Mouse (Mus musculus): ENCODE results near the gene Adgrf3.

The Adgrf3 gene

DNA sequence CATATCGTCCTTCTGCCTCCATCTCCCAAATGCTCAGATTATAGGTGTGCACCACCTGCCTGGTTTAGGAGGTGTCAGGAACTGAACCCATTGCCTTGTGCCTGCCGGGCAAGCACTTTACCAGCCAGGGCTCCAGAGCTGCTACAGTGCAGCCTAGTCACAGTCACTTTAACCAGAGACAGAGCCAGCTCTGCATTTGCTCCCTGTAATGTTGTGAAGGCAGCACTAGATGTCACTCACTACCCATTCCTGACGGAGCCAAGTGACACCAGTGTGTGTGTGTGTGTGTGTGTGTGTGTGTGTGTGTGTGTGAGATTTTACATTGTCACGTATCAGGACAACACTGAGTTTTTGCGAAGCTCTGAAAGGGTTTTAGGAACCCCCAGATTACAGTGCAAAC lies 4.0 kb downstream of the Adgrf3 start:
- no peak for DNase-seq

DNA sequence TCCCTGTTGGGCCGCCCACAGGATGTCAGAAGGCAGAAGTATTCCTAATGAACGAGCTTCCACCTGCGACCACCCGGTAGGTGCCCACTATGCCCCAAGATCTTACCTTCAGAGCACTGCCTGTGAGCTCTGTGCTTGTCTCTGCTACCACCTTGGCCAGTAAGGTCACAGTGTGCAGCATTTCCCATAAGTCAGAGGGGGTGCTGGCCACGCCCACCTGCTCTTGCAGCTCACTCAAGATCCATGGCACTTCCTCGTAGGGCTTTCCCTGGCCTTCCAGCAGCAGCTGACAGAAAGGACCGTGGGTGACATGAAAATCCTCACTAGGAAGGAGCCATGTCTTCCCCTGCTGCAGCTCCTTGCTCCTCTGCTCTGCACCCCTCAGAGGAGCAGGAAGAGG lies 7.3 kb downstream of the Adgrf3 start:
- DNase-seq, result peak in 1 of 2 experiments; percentile 22

DNA sequence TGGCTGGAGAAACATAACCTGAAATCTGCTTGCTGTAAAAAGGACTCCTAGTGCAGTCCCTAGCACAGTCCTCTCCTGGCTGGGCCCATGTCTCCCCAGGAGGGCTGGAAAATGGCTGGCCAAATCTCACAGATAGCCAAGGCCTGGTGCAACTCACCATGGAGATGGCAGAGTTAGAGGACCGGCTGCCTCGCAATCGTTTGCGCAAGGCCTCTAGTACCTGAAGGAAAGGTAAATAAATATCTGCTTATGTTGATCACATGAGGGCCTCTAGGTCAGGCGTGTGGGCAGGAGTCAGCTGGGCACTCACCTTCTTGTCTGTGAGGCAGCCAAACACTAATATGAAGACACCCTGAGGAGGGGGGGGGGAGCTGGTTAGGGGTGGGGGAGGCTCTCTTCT lies 10.2 kb downstream of the Adgrf3 start:
- DNase-seq, result no peak

DNA sequence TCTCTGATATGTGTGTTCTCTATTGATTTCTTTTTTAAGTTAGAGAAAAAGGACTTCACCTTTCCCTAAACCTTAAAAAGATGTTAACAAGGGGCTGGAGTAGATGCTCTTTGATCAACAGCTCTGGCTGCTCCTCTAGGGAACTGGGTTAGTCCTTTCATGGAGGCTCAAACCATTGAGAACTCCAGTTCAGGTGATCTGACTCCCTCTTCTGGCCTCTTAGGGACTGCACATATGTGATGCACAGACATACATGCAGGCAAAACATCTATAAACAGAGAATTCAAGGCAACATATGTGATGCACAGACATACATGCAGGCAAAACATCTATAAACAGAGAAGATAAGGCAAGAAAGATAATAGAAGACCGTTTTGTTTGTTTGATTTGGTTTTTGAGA lies 13.1 kb downstream of the Adgrf3 start:
- no peak for DNase-seq

DNA sequence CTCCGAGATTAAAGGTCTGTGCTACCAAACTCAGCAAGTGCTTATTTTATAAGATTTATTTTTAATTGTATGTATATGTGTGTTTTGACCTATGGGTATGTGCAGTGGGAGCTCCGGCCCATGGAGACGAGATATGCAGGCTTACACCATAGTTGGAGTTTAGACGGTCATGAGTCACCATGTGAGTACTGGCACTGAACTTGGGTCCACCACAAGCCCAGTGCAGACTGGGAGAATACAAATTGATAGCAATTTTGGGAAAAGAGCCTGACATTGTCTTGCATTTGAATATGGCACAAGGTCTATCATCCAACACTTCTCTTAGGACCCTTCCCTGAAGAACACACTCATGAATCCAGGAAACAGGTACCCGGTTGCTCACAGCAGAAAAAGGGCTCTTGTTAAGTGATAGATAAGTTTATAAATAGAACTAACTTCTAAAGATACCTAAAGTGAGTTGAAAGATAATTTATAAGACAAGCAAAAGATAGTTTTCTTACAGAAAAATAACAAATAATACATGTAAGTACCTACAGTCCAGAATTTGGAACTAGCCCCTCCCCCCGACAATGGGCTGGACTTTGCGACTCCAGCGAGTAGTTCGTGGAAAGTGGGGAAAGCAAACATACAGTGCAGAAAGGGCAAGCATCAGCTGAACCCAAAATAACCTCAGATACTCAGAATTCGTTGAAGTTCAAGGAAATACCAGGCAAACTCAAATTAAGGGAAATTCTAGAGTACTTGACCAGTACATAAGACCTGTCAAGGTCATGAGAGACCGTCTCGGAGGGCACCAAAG lies 17.6 kb downstream of the Adgrf3 start:
- DNase-seq, result no peak

DNA sequence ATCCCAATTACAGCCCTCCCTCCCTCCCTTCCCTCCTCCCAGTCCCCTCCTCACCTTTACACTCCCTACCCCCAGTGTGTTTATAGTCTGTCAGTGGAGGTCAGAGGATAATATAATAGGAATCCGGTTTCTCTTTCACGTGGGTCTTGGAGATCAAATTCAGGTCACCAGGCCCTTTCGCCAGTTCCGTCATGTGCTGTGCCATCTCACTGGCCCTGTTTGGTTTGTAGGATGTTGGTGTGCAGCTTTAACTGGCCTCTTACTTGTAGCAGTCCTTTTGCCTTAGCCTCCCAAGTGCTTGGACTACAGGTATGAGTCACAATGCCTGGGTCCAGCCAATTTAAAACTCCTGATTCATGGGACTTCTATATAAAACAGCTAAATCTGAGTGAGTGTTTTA lies 29.7 kb downstream of the Adgrf3 start:
- DNase-seq, result no peak

DNA sequence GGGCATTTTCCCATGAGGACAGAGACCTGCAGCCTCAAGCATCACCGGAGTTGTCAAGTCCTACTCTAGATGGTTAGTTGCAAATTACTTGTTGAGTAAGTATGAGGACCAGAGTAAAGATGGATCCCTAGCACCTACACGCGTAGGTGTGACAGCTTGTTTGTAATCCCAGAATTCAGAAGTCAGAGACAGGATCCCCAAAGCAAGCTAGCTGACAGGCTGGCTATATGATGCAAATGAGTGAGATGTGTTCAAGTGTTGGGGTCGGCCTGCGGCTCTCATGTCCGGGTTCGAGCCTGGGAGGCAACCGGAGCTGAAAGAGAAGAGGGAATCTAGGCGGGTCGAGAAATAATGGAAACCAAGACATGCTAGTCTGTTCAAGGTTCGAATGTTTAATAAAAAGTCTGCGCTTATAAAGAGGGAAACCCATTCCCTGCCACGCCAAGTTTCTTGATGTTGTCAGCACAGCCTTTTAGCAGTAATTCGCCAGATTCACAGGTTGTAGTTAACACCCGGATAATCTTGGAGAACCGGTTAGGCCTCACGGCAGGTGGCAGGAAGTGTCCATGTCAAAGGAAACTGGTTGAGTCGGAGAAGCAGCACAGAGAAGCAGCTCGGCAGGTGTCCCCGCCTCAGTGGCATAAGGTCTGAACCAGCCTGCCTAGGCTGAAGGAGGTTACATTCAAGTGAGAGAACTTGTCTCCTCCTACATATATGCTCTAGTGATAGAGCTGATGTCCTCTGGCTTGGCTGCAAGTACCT lies 32.4 kb downstream of the Adgrf3 start:
- no peak for DNase-seq

DNA sequence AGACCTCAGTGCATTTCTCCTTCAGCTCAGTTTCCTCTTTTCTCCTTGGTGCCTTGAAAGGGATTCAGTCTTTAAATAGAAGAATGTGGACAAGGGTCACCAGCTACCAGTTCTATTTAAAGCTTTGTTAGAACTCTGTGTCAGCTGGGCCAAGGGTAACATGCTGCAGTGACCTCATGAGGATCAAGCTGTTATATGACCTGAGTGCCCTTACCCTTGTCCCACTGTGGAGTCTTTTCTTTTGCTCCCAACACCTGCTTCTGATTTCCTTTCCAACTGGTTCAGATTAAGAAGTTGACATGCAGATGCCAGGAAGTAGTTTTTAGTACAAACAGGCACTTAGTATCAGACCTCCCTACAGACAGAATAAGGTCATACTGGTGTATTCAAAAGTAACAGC lies 33.4 kb downstream of the Adgrf3 start:
- no peak for DNase-seq

DNA sequence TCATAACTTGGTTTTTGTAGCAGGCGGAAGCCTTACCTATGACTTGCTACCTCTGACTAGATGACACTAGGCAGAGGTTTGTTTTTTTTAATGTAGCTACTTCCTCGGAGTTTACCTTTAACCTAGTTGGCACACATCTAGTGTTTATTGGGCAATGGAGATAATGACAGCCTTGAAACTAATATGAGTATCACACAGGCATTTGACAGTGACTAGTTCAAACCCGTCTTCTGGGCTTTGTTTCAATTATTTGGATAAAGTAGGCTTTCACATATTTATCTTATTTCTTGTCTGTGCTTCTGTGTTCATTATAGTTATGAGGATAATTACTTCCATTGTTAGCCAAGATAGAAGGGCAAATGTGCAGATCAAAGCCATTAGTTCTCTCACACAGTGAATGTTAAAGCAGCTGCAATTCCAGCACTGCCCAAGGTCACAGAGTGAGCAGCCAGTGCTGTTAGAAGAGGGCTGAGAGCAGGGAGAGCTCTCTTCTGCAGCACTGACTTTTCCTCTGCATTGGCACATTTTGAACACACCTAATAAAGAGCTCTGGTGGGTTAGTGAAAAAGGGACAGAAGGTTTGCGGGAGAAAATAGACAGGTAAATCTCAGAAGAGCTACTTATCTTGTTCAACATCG lies 35.1 kb downstream of the Adgrf3 start:
- no peak for DNase-seq

DNA sequence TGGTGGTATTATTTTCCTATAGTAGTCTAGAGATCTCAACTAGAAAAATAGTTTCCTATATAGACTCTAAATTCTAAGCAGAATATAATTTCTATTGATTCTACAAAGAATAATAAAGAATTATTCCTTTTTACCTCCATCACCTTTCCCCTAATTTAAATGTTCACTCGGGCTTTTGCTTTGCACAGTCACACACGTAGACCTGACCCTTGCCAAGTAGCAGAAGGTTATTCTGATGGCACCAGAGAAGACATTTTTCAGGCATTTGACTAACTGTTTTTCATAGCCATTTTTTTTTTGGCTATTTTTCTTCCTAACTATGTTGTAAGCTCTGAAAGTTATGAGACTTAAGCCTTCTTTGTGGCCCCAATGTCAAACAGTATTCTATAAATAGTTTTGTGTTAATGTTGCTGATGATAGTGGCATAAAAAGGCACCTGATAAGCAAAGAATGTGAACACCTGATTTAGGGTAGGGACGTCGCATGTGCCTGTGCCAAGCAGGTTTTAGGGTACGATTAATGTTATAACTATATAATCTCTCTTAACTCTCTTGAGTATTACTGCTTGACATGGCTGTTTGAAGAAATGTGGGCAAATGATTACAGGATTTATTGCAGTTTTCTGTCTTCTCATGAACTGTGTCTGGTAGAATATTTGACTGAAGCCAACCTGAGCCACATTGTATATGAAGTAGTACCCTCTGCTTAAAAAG lies 40.1 kb downstream of the Adgrf3 start:
- DNase-seq, result no peak

DNA sequence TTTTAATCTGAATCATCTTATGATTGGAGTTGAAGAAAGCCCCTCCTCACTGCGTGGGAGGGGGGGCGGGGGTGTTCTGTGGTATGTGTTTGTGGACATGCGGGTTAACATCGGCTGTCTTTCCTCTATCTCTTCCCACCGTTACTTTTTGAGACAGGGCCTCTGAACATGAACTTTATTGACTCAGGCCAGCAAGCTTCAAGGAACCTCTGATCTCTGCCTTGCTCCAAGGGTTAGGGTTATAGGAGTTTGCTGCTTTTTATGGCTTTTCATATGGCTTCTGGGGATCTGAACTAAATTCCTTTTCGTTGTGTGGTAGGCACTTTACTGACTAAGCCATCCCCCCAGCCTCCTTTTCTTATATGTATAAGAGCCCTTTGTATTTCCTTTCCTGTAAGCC lies 43.2 kb downstream of the Adgrf3 start:
- DNase-seq, result no peak

DNA sequence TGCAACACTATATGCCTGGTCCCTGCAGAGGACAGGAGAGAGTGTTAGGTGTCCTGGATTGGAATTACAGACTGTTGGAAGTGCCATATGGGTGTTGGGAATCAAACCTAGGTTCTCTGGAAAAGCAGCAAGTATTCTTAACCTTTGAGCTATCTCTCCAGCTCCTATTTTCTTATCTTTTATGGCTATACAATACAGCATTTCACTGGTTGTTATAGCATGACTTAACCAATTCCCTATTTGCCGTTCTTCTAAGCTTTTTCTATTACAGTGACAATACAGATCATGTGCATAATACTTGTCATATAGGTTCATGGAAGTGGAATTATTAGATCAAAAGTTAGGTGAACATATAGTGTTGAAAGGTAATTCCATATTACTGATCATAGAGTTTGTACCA lies 43.7 kb downstream of the Adgrf3 start:
- no peak for DNase-seq

DNA sequence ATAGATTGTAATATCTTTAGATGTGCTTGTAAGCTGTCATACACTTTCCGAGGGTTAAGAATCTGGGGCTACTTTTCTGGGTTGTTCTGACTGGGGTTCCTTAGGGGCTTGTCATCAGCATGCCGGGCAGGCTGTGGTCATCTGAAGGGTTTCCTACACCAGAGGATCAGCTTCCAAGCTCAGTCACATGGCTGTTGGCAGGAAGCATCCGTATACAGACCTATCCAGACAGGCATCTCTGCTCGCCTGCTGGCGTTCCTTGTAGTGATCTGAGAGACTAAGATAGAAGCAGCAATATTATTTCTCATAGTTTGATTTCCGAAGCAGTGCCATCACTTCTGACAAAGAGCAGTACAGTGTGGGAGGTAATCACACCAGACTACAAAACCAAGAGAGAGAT lies 45.9 kb downstream of the Adgrf3 start:
- no peak for DNase-seq

DNA sequence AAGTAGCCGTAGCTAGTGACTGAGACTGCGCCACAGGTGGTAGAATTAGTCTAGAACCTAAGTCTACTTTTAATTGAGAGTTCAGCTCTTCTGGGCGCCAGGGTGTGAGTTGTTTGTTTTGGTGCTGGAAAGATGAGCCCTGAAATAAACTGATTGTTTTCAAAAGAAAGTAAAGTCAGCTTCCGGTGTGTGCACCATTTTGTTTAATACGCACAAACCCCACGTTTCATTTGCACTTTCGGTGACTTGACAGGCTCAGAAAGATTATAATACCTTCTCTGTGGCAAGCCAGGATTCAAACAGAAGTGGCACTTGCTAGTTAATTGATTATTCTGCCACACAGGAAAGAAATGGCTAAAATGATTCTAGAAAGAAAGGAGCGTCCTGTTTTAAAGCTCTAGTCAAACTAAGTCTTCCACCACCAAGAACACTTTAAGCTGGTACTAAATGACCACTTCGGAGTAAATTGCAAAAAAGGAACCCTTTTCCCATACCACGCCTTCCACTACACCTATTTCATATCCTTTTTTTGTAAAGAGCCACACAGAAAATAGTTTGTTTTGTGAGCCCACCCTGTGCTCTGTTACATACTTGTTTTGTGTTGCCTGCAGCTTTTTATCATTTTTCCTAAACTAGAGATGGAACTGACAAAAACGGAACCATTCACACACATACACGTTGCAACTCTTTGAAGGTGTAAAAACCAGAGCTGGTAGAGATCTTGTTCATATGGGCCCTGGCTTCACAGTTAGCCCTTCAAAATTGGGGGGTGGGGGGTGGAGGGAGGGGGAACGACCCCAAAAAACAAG lies 49.5 kb downstream of the Adgrf3 start:
- no peak for DNase-seq

DNA sequence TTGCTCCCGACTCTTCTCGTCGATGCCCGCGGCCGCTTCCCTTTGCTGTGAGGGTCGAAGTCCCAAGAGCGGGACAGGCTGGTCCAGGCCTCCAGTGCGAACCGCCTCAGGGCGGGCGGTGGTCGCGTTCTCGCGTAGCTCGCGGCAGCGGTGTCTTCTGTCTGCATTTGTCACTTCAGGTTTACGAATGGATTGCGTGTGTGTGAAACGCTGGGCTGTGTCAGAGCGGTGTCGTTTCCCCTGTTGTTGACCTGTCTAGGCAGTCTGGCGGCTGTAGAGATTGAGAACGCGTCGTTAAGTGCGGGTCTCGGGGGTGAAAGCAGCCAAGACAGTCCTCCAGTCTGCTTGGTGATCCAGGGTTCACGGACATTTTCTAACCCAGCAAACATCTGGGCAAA lies 50.1 kb downstream of the Adgrf3 start:
- DNase-seq, result no peak

DNA sequence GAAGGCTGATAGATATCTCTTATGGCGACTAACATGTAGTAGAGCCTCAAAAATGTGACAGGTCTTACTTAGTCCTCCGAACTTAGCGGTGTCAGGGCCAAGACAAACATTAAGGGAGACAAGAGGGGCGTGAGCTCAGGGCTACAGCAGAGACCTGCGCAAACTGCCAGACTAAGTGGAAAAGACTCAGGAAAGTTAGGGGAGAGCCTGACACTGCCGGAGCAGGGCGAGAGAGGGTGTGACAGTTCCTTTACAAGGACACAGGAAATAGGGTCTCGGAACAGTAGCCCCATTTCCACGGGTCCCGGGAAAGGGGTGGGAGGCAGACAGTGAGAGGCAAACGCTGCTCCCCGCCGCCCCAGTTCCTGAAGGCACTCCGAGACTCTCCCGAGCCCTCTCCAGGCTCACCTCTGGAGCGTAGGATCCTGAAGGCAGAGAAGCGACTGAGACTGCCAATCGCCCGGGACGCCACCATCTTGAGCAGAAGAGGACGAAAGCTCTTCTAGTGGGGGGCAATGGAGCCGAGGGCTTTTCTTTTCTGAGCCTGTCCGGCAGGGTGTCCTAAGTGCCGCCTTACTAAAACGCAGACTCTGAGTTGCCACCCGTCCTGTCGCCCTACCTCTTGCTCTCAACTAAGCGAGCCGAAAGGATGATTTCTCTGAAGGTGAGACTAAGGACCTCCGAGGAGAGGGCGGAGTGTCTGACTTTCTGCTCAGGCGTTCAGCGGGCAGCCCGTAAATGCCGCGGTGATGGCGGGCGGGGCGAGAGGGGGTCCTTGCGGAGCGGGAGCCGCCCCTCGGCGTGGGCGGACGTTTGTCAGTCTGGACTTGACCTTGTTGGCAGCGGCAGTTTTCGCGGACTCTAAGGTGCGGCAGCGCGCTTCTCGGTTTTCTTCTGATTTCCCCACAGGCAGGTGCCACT lies 50.8 kb downstream of the Adgrf3 start, which contains the start of the genes Hadha and Hadhb:
TSS of gene Hadha (minus strand) at position 689 of the 921 bp plus-strand sequence.
TSS of gene Hadhb (plus strand) at position 775 of the 921 bp plus-strand sequence.
- peak; percentile 91 to 96 for DNase-seq

DNA sequence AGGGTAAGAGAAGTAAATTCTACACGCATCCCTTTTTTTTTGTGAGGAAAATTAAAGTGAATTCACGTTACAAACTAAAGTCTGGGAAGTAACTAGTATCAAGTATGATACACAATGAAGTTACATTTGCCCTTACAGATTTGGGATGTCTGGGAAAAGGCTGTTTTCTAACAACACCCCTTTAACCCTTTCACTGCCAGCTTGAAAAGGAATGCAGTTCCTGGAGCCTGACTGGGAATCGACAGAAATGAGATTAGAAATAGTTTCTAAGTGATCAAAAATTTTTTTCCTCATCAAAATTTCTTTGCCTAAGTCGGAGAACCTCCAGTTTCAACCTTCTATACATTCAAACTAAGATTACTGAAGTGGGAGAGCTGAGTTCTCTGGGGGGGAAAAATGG lies 51.5 kb downstream of the Adgrf3 start:
- DNase-seq, result no peak

DNA sequence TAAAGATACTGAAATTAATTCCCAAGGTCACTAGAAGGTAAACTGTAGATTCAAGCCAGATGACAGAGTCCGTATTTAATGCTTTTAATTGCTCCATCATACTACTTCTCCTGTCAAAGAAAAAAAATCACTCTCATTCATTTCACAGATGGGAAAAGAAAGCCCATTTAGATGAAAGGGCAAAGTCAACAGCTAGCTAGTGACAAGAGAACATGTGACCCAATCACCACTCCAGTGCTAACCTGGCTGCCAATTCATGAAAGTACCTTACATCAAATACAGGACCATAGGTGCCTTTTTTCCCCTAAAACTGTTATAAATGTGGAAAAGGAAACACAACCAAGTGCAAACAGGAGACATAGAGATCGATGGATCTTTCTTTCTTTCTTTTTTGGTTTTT lies 52.3 kb downstream of the Adgrf3 start:
- DNase-seq, result no peak

DNA sequence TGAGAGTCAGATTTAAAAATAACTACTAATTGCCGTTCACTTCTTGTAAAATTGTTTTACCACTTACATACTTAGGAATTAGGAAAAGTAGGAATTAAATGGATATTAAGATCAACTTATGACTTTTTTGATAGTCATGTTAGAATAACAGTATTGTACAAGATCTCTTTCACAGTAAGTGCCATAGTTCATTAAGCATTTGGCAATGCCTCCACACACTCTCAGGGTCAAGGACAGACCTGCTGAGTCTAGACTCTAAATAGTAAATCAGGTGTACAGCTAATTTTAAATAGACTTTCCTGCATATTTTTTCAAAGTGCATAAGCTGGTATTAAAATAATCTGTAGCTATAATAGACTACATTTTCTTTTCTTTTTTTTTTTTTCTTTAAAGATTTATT lies 53.1 kb downstream of the Adgrf3 start:
- no peak for DNase-seq

DNA sequence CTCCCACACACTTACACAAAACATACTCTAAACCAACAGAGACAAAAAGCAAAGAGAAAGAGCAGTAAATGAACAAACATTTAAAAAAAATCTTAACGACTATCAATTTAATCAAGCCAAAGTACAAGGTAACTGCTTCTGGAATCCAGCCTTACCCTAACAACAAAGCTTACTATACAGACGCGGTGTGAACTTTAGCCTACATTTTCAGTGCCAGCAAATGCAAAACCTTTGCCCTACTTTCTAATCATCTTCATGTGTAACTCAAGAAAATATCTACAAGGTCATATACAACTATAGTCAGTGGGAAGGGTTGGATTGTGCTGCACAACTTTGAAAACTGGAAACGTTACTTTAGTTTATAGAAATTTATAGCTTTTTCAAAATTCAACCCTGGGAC lies 53.5 kb downstream of the Adgrf3 start:
- DNase-seq, result no peak
